Mouse (Mus musculus) bone marrow, adult 2 months (tissue): ENCODE measurements around the gene Mns1. TPM values are rescaled to one million over a fixed set of nuclear protein-coding genes. Genes with fewer than 3 reads are reported as not detected.

Experiments used
- H3K27ac ChIP-seq: fragments of 200-500 bp; 2 replicates; pipeline ENCODE4 v1.5.1; 2012; ENCODE audit warnings: low read depth, mild to moderate bottlenecking, control low read depth, inconsistent platforms, low read length; ENCODE audit not compliant: control insufficient read depth, poor library complexity, insufficient read depth
- H3K4me1 ChIP-seq: fragments of 200-500 bp; 2 replicates; pipeline ENCODE4 v1.6.1; 2011; ENCODE audit warnings: low read length; ENCODE audit not compliant: control insufficient read depth, insufficient read depth
- H3K4me3 ChIP-seq: fragments of 200-500 bp; replicated peaks from 2 replicates; pipeline ENCODE3; 2011; ENCODE audit warnings: mild to moderate bottlenecking, low read depth, low read length, control low read depth; ENCODE audit not compliant: control insufficient read depth
- CTCF ChIP-seq: fragments of 200-500 bp; IDR thresholded peaks from 2 replicates; pipeline ENCODE4 v1.5.1; 2011; ENCODE audit warnings: low read length, control low read depth; ENCODE audit not compliant: control insufficient read depth, insufficient read depth
- POLR2A ChIP-seq: fragments of 200-500 bp; IDR thresholded peaks from 2 replicates; pipeline ENCODE4 v1.6.1; 2011; ENCODE audit warnings: low read depth, mild to moderate bottlenecking, control low read depth, low read length, borderline replicate concordance; ENCODE audit not compliant: control insufficient read depth
- WGBS: fragments of 180-500 bp; shearing (Covaris S2); methylation state at CpG from one replicate; pipeline ENCODE4 v1.1.7; 2018; 5-methylcytosine and 5-hydroxymethylcytosine counted together
- polyA plus RNA-seq: library from polyadenylated mRNA; stranded (reverse); fragments of >200 nt; gene quantifications from 2 replicates; pipeline ENCODE4 v1.2.4, GENCODE M21; 2011; ENCODE audit warnings: low replicate concordance; ENCODE audit not compliant: missing spikeins, insufficient read depth, insufficient read length

Gene Mns1
- polyA plus RNA-seq, 1 experiment: 66.3 TPM

DNA sequence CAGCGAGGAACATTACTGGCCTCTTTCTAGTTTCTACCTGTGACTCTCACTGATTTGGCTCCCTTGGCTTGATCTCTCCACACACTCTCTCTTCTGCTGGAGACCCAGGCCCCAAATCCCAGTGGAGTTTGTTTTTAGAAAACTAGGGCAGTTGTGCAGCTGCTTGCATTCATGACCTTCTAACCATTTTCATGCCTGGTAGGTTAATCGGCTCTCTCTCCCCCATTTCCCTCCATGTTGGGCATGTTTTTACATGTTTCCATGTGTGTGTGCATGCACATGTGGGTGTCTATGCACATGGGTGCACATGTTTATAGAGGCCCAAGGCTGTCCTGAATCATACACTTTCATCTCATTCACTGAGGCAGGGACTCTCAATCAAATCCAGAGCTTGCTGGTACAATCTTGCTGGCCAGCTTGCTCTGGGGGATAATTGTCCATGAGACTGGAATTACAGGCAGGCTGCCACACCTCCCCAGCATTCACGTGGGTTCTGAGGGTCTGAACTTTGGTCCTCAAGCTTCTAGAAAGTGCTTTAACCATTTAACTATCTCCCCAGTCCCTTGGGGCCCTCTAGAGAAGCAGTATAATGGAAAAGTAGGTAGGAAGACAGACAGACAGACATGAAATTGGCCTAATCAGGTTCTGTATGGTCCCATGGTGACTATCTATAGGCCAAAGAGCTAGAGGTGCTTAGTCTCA, 56.3 kb downstream of the Mns1 start:
- TF ChIP-seq POLR2A: no peak
- TF ChIP-seq CTCF: no peak
- WGBS: 84% methylated on average over 3 of the region's 3 CpGs
- H3K27ac ChIP-seq: no peak overlapping the region

GRCm38 (mm10) chr9:72496691-72497090, 58.9 kb downstream of the Mns1 start:
- Histone ChIP-seq H3K4me3 (no peak overlapping the region), H3K27ac (no peak overlapping the region), H3K4me1 (no peaks in the 10 kb centered on the region)
- no peak for TF ChIP-seq CTCF
- no peak for TF ChIP-seq POLR2A
- 60% methylated on average over 2 of the region's 2 CpGs for WGBS

More for the DNA sequence above, 56.3 kb downstream of the Mns1 start:
- no peak overlapping the region for H3K4me3 ChIP-seq
- no peaks in the 10 kb centered on the region for H3K4me1 ChIP-seq

DNA sequence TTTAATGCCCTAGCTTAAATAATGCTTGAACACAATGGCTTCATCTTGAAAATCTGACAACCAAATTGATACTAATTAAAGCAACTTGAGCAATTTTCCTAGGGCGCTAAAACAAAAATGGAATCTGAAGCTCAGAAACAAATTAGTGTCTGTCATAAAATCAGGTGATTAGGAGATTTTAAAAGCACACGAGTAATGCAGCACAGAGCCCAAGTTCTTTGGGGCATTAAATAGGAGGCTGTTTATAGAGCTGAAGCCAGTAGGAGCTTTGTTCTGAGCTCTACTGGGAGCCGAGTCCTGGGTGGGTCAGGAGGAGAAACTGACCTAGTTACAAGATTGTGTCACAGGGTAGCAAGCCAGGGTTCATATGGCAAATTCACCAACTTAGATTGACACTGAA, 59.4 kb downstream of the Mns1 start:
- TF ChIP-seq POLR2A: no peak
- no peak for TF ChIP-seq CTCF
- H3K27ac ChIP-seq: no peak overlapping the region
- H3K4me1 ChIP-seq: no peaks in the 10 kb centered on the region
- WGBS: 86% methylated on average over 3 of the region's 3 CpGs
- H3K4me3 ChIP-seq: no peak overlapping the region

Other genes with a start within 250 kb of the Mns1 start
- gene Zfp280d, start 163.2 kb upstream of the Mns1 start, polyA plus RNA-seq: 33.7 and 36.4 TPM in 2 replicates
- gene Tex9, start 54.2 kb downstream of the Mns1 start, polyA plus RNA-seq: 9.6 and 20.6 TPM in 2 replicates
- gene Rfx7, start 94.2 kb downstream of the Mns1 start, polyA plus RNA-seq: 8.4 and 15.0 TPM in 2 replicates
- 37.8 and 78.6 TPM in 2 replicates for gene Nedd4, start 224.3 kb downstream of the Mns1 start, polyA plus RNA-seq